Mouse (Mus musculus): ENCODE results near the gene Ryr2. TPM values are rescaled to one million over a fixed set of nuclear protein-coding genes. Genes with fewer than 3 reads are reported as not detected.

Gene Ryr2
- polyA plus RNA-seq, 1 experiment: 12.7 TPM

DNA sequence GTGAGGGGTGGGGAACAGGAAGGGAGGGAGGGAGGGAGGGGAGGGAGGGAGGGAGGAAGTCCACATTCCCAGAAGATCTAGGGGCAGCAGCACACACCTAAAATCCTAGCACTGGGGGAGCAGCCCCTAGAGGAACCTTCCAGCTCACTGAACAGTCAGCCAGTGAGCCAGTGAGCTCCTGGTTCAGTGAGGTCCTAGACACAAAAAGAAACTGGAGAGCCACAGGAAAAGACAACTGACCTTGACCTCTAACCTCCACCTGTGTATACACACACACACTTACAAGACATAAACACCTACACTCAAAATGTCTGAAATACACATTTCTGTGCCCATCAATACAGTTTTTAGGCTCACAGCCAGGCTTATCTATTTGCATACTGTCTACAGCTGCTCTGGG, 173.4 kb downstream of the Ryr2 start:
- TF ChIP-seq POLR2A (IDR thresholded peaks at IDR 0.05; ENCODE audit: borderline replicate concordance, extremely low read depth, insufficient read depth, insufficient read length, poor library complexity, severe bottlenecking) (no peak), CTCF (IDR thresholded peaks at IDR 0.05; ENCODE audit: borderline replicate concordance, extremely low read depth, insufficient read depth, insufficient read length) (no peak)
- no peak for DNase-seq (ENCODE audit: low read depth)

DNA sequence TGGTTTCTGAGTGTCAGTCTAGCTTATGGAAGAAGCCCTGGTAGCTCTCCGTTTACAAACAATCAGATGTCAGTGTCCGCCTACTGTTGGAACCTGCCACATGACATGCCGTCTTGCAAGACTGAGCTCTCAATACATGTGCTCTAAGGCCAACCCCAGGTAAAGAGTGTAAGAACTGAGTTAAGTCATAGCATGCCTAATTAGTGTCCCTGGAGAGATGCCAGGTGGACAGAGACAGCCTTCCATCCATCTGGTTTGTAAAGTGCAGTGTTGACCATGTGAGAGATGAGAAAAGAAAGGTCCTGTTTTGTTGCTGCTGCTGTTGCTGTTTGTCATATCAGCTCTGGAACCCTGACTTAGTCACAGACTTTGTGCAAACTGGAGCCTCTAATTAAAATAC, 178.0 kb downstream of the Ryr2 start:
- TF ChIP-seq POLR2A (IDR thresholded peaks at IDR 0.05; ENCODE audit: borderline replicate concordance, extremely low read depth, insufficient read depth, insufficient read length, poor library complexity, severe bottlenecking) (no peak), CTCF (IDR thresholded peaks at IDR 0.05; ENCODE audit: borderline replicate concordance, extremely low read depth, insufficient read depth, insufficient read length) (no peak)
- no peak for DNase-seq (ENCODE audit: low read depth)

DNA sequence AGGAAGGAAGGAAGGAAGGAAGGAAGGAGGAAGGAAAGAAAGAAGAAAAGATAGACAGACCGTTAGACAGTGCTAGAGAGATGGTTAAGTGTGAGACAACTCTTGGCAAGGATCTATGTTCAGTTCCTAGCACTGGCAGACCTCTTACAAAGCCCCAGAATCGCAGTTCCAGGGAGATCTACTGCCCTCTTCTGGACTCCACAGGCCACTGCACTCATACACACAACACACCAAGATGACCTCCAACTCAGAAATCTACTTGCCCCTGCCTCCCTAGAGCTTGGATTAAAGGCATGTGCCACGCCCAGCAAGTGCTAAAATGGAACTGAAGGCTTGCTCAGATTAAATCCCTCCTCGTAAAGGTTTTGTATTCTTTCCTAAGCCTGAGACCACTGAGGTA, 179.0 kb downstream of the Ryr2 start:
- DNase-seq (ENCODE audit: low read depth): no peak
- TF ChIP-seq POLR2A (IDR thresholded peaks at IDR 0.05; ENCODE audit: borderline replicate concordance, extremely low read depth, insufficient read depth, insufficient read length, poor library complexity, severe bottlenecking) (no peak), CTCF (IDR thresholded peaks at IDR 0.05; ENCODE audit: borderline replicate concordance, extremely low read depth, insufficient read depth, insufficient read length) (peak; percentile 15; the same call in 1 of the 2 replicates)

DNA sequence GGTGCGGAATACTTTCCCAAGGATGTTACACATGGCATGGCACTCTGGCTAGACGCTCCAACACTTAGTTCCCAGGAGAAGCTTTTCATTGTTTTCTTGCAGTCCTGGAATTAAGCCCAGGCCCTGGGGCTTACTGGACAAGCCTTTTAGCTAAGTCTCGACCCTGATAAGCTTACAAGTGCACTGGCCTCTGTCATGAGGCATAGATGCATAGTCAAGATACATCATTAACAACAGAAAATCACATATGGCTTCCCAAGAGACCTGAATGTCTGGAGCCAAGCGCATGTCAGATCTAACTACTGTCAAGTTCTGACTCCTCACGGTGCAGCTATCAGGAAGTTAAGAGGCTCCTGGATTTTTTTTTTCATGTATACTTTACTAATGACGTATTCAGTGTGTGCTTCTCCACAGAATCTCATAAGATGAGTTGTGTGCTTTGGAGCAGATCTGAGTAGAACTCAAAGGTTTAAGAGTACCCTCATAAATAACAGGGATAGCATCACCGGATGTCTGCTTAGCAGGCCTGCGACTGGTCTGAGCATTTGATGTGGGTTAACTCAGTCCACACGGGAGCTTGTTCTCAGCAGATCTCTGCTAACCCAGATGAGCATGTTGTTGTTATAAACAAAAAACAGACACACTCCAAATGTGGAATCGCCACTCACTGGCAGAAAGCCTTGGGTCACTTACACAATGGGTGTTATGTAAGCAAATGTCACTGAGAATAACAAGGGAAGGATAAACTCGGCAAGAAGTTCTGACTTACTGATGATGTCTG, 179.8 kb downstream of the Ryr2 start:
- TF ChIP-seq POLR2A (IDR thresholded peaks at IDR 0.05; ENCODE audit: borderline replicate concordance, extremely low read depth, insufficient read depth, insufficient read length, poor library complexity, severe bottlenecking) (no peak), CTCF (IDR thresholded peaks at IDR 0.05; ENCODE audit: borderline replicate concordance, extremely low read depth, insufficient read depth, insufficient read length) (no peak)
- DNase-seq (ENCODE audit: low read depth): peak; percentile 32

DNA sequence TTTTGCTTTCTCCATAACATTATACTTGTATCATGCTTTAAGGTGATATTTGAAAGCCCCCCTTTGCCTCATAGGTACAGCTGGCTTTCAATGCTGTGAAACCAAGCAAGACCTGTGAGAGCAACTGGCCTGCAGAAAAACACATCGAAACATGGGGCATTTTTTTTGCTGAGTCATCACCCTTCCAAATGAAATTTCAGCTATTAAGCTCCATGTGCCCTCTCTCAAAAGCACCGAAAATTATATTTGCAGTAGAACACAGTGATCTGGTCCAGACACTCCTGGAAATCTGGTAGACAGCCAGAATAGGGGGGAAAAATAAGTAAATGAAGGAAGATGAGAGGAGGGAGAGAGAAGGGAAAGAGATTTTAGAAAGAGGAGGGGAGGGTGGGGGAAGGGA, 180.5 kb downstream of the Ryr2 start:
- DNase-seq (ENCODE audit: low read depth): no peak
- TF ChIP-seq CTCF (IDR thresholded peaks at IDR 0.05; ENCODE audit: borderline replicate concordance, extremely low read depth, insufficient read depth, insufficient read length) (no peak), POLR2A (IDR thresholded peaks at IDR 0.05; ENCODE audit: borderline replicate concordance, extremely low read depth, insufficient read depth, insufficient read length, poor library complexity, severe bottlenecking) (no peak)

DNA sequence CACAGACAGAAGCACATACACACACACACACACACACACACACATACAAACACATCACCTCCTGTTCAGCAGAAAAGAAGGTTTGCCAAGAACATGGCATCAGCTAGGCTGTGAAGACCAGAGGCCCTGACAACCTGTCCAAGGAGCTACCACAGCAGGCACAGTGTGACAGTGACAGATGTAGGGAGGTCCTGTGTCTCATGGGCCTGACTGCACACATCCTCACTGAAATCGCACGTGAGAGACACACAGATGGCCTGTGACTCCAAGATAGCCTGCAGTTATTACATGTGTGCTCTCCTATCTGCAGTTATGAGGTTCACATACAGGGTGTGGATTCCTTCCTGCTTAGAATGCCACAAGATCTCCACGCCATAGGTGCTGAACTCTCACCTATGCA, 182.0 kb downstream of the Ryr2 start:
- TF ChIP-seq POLR2A (IDR thresholded peaks at IDR 0.05; ENCODE audit: borderline replicate concordance, extremely low read depth, insufficient read depth, insufficient read length, poor library complexity, severe bottlenecking) (no peak), CTCF (IDR thresholded peaks at IDR 0.05; ENCODE audit: borderline replicate concordance, extremely low read depth, insufficient read depth, insufficient read length) (no peak)
- DNase-seq (ENCODE audit: low read depth): peak; percentile 55

DNA sequence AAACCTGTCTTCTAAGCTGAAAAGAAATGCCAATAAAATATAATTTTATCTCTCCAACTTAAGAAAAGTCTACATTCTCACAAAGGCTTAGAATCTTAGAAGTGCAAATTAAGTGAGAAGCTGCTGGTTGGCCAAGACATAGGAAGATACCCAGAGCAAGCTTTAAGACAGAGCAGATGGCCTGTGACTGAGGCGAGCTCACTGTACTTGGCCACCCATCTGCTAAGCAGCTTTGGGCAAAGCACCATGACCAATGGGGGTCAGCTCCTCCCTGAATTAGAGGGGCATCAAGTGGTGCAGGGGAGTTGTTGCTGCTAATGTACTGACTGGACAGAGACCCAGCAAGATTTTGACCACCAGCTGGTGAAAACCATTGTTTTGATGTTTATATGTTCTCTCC, 186.2 kb downstream of the Ryr2 start:
- no peak for DNase-seq (ENCODE audit: low read depth)

DNA sequence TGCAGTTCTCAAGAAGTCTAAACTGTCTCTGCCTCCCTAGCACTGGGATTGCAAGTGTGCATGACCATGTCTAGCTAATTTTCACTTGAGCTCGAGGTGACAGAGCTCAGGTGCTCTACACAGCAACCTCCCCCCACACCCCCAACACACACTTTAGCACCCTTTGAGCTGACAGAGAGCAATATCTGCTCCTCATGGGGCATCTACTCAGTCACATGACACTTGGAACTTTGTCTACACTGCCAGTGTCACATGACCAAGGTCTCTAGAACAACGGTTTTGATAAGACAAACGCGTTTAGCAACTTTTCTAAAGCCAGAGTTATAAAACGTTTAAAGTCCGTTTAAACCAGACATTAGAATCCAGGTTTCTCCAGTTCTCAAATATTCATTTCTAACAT, 187.3 kb downstream of the Ryr2 start:
- TF ChIP-seq POLR2A (IDR thresholded peaks at IDR 0.05; ENCODE audit: borderline replicate concordance, extremely low read depth, insufficient read depth, insufficient read length, poor library complexity, severe bottlenecking) (no peak), CTCF (IDR thresholded peaks at IDR 0.05; ENCODE audit: borderline replicate concordance, extremely low read depth, insufficient read depth, insufficient read length) (no peak)
- DNase-seq (ENCODE audit: low read depth): no peak

More for the DNA sequence above, 186.2 kb downstream of the Ryr2 start:
- TF ChIP-seq CTCF (IDR thresholded peaks at IDR 0.05; ENCODE audit: borderline replicate concordance, extremely low read depth, insufficient read depth, insufficient read length) (no peak), POLR2A (IDR thresholded peaks at IDR 0.05; ENCODE audit: borderline replicate concordance, extremely low read depth, insufficient read depth, insufficient read length, poor library complexity, severe bottlenecking) (no peak)

DNA sequence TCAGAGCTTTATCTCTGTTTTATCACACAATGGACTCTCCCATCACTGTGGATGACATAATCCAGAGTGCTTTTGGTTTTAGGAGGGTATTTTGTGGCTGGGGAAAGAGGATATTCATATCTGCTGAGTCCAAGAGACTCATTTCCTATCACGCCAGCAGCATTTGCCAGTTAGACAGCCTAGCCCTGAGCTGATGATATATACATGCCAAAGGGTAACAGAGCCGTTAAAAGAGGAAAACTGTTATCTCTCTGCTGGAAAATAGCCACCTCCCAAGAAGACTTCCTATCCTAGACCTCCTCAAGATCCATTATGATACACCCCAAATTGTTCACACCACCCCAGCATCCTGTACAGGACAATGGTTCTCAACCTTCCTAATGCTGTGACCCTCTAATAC, 191.1 kb downstream of the Ryr2 start:
- no peak for DNase-seq (ENCODE audit: low read depth)
- no peak for TF ChIP-seq CTCF (IDR thresholded peaks at IDR 0.05; ENCODE audit: borderline replicate concordance, extremely low read depth, insufficient read depth, insufficient read length)
- TF ChIP-seq POLR2A (IDR thresholded peaks at IDR 0.05; ENCODE audit: borderline replicate concordance, extremely low read depth, insufficient read depth, insufficient read length, poor library complexity, severe bottlenecking): no peak

DNA sequence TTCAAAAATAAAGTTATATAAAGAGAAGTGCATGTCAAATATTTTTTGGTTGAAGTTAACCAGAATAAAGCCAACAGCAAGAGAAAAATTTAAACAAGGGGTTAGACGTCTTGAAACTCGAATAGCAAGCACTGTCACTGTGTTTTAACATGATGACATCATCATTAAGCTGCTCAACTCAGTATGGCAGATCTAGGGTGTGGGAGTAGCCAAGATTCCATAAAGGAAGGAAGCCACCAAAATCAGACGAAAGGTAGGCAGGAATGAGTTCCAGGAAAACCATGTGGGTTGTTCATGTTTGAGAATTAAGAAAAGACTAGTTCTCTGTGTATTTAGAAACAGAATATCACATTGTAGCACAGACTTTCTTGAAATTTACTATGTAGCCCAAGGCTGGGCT, 192.1 kb downstream of the Ryr2 start:
- no peak for DNase-seq (ENCODE audit: low read depth)
- TF ChIP-seq POLR2A (IDR thresholded peaks at IDR 0.05; ENCODE audit: borderline replicate concordance, extremely low read depth, insufficient read depth, insufficient read length, poor library complexity, severe bottlenecking): no peak
- TF ChIP-seq CTCF (IDR thresholded peaks at IDR 0.05; ENCODE audit: borderline replicate concordance, extremely low read depth, insufficient read depth, insufficient read length): no peak

DNA sequence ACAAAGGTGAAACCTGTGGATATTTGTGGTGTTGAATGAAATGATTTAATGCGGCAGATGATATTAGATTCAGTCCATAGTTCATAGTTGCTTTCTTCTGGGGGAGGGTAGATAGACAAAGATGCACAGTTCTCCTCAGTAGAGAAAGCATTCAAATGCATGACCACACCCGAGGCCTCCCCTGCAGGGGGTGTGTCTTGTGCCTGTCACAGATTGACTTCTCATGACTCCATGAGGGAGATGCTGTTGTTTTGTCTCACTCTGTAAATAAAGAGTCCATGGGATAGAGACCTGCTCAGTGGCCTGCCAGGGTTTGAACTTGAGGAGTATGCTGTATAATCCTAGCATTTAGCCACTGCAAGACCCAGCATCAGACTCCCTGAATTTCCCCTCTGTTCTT, 194.5 kb downstream of the Ryr2 start:
- TF ChIP-seq POLR2A (IDR thresholded peaks at IDR 0.05; ENCODE audit: borderline replicate concordance, extremely low read depth, insufficient read depth, insufficient read length, poor library complexity, severe bottlenecking) (no peak), CTCF (IDR thresholded peaks at IDR 0.05; ENCODE audit: borderline replicate concordance, extremely low read depth, insufficient read depth, insufficient read length) (no peak)
- no peak for DNase-seq (ENCODE audit: low read depth)

DNA sequence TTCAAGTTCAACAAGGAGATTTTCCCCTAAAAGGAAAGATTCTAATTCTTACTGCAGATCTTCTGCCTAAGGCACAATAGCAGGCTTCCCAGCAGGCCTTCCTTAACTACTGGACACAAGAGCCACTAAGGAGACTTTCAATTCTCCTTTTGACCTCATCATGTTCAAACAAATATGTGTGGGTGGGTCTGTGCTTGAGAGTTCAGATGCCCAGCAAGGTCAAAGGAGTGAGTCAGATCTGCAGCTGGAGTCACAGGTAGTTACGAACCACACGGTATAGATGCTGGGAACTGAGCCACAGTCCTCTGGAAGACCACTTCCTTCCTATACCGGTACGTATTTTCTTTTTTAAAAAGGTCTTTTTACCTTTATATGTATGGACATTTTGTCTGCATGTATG, 198.6 kb downstream of the Ryr2 start:
- TF ChIP-seq CTCF (IDR thresholded peaks at IDR 0.05; ENCODE audit: borderline replicate concordance, extremely low read depth, insufficient read depth, insufficient read length) (no peak), POLR2A (IDR thresholded peaks at IDR 0.05; ENCODE audit: borderline replicate concordance, extremely low read depth, insufficient read depth, insufficient read length, poor library complexity, severe bottlenecking) (no peak)
- DNase-seq (ENCODE audit: low read depth): no peak
